Mouse (Mus musculus): Measurements from ENCODE around the gene Bcl2a1b. TPM values are rescaled to one million over a fixed set of nuclear protein-coding genes. Genes with fewer than 3 reads are reported as not detected.
A peak's percentile ranks its signal among the peaks of the same experiment; 100 is the strongest.
"Not testable (repeated sequence)": the region's sequence is repeated elsewhere in the genome, so short reads cannot be mapped to it uniquely, and the experiment has no call there.

The Bcl2a1b gene
- 1.1 and 1.5 TPM in 2 replicates for polyA plus RNA-seq (2015; fragmentation: Nextera tagmentation; extraction: Ambion mirVana)

DNA sequence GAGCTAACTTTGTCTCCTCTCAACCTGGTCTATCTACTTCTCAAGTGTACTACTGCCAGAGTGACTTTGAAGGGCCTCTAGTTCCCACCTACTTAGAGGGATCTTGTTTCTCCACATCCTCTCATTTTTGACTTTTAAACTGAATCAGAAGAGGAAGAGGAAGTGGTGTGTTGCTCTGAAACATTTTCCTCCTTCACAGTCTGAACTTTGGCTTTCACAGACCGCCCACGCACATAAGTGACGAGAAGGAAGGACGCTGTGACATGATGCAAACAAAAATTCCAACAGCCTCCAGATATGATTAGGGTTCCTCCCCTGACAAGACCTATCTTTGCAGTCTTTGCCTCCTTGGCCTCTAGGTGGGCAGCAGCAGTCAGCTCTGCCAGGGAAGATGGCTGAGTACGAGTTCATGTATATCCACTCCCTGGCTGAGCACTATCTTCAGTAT, at the start of gene Bcl2a1b, which contains the start of gene Gm29094:
Gene Bcl2a1b (plus strand): TSS at position 241 of the 448 bp plus-strand sequence.
Gene Gm29094 (plus strand): TSS at position 411 of the 448 bp plus-strand sequence.
- not testable (repeated sequence) for H3K9ac ChIP-seq; H3K4me3 ChIP-seq; H3K9me3 ChIP-seq; H3K4me2 ChIP-seq; H3K27ac ChIP-seq (replicated peaks); H3K4me1 ChIP-seq (replicated peaks); H3K36me3 ChIP-seq; ATAC-seq (ENCODE audit: low read depth); H3K27me3 ChIP-seq
- WGBS: 95% methylated on average over 5 of the region's 5 CpGs

GRCm38 (mm10) chr9:89172539-89172938, 26.5 kb upstream of the Bcl2a1b start:
- not testable (repeated sequence) for H3K36me3 ChIP-seq; H3K4me2 ChIP-seq; H3K4me1 ChIP-seq (replicated peaks); H3K4me3 ChIP-seq; H3K27ac ChIP-seq (replicated peaks); H3K9me3 ChIP-seq; H3K27me3 ChIP-seq; ATAC-seq (ENCODE audit: low read depth); H3K9ac ChIP-seq

GRCm38 (mm10) chr9:89178833-89179232, 20.2 kb upstream of the Bcl2a1b start:
- not testable (repeated sequence) for H3K4me1 ChIP-seq (replicated peaks); H3K4me2 ChIP-seq; H3K9ac ChIP-seq; H3K9me3 ChIP-seq; H3K36me3 ChIP-seq; H3K27ac ChIP-seq (replicated peaks); ATAC-seq (ENCODE audit: low read depth); H3K4me3 ChIP-seq; H3K27me3 ChIP-seq
- 45% methylated on average over 2 of the region's 3 CpGs for WGBS

- H3K4me1 ChIP-seq (replicated peaks); H3K27me3 ChIP-seq; H3K36me3 ChIP-seq; H3K9me3 ChIP-seq; H3K9ac ChIP-seq; ATAC-seq (ENCODE audit: low read depth); H3K4me2 ChIP-seq; H3K27ac ChIP-seq (replicated peaks); H3K4me3 ChIP-seq: not testable (repeated sequence)
- whole genome bisulfite sequencing: 71% methylated on average over 4 of the region's 4 CpGs
Observed at GRCm38 (mm10) chr9:89179469-89179868, 19.5 kb upstream of the Bcl2a1b start.

DNA sequence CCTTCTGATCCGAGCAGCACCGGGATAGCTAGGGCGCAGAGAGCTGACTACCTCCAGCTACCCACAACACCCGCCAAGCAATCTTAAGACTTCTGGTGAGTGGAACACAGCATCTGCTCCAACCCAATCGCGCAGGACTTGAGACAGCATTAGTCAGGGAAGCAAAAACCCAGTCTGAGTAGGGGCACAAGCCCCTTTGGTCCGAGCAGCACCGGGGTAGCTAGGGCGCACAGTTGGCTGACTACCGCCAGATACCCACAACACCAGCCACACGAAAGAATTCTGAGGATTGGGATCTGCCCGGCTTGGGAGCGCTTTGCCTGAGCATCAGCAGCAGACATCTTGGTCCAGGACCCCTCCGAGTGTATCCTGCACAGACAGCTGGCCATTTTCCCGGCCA, 12.0 kb upstream of the Bcl2a1b start:
- 84% methylated on average over 15 of the region's 15 CpGs for WGBS
- ATAC-seq (ENCODE audit: low read depth): not testable (repeated sequence)

GRCm38 (mm10) chr9:89195483-89195882, 3.5 kb upstream of the Bcl2a1b start:
- H3K9me3 ChIP-seq; H3K4me3 ChIP-seq; ATAC-seq (ENCODE audit: low read depth); H3K4me2 ChIP-seq; H3K27me3 ChIP-seq; H3K36me3 ChIP-seq; H3K4me1 ChIP-seq (replicated peaks); H3K9ac ChIP-seq; H3K27ac ChIP-seq (replicated peaks): not testable (repeated sequence)

More for the DNA sequence above, 12.0 kb upstream of the Bcl2a1b start:
- not testable (repeated sequence) for H3K4me1 ChIP-seq (replicated peaks); H3K9ac ChIP-seq; H3K36me3 ChIP-seq; H3K27me3 ChIP-seq; H3K4me2 ChIP-seq; H3K4me3 ChIP-seq; H3K27ac ChIP-seq (replicated peaks); H3K9me3 ChIP-seq

GRCm38 (mm10) chr9:89197509-89197908, 1.5 kb upstream of the Bcl2a1b start:
- H3K36me3 ChIP-seq; H3K4me3 ChIP-seq; H3K27me3 ChIP-seq; H3K27ac ChIP-seq (replicated peaks); H3K4me1 ChIP-seq (replicated peaks); H3K9ac ChIP-seq; H3K9me3 ChIP-seq; ATAC-seq (ENCODE audit: low read depth); H3K4me2 ChIP-seq: not testable (repeated sequence)
- 77% methylated on average over 1 of the region's 1 CpGs for WGBS

- not testable (repeated sequence) for H3K4me3 ChIP-seq; H3K9me3 ChIP-seq; H3K27ac ChIP-seq (replicated peaks); H3K27me3 ChIP-seq; ATAC-seq (ENCODE audit: low read depth); H3K4me2 ChIP-seq; H3K9ac ChIP-seq; H3K36me3 ChIP-seq; H3K4me1 ChIP-seq (replicated peaks)
- 94% methylated on average over 3 of the region's 3 CpGs for whole genome bisulfite sequencing
Observed at GRCm38 (mm10) chr9:89198349-89198748, 660 bp upstream of the Bcl2a1b start.

GRCm38 (mm10) chr9:89202256-89202655, 3.2 kb downstream of the Bcl2a1b start:
- not testable (repeated sequence) for H3K4me1 ChIP-seq (replicated peaks); H3K27ac ChIP-seq (replicated peaks); H3K27me3 ChIP-seq; H3K4me3 ChIP-seq; H3K9me3 ChIP-seq; H3K36me3 ChIP-seq; H3K4me2 ChIP-seq; H3K9ac ChIP-seq; ATAC-seq (ENCODE audit: low read depth)

GRCm38 (mm10) chr9:89208939-89209338, 9.9 kb downstream of the Bcl2a1b start:
- WGBS: 88% methylated on average over 1 of the region's 1 CpGs
- H3K4me1 ChIP-seq (replicated peaks); H3K27me3 ChIP-seq; H3K9me3 ChIP-seq; ATAC-seq (ENCODE audit: low read depth); H3K9ac ChIP-seq; H3K27ac ChIP-seq (replicated peaks); H3K4me3 ChIP-seq; H3K4me2 ChIP-seq; H3K36me3 ChIP-seq: not testable (repeated sequence)

- H3K36me3 ChIP-seq; H3K4me1 ChIP-seq (replicated peaks); H3K9me3 ChIP-seq; H3K27me3 ChIP-seq: not testable (repeated sequence)
- H3K4me2 ChIP-seq: peak within 1 kb of the TSS; percentile 53
- peak within 1 kb of the TSS; percentile 61; the same call in 1 of the 2 replicates for H3K9ac ChIP-seq
- peak within 1 kb of the TSS; percentile 84 for H3K27ac ChIP-seq (replicated peaks)
- peak within 1 kb of the TSS; percentile 32 for H3K4me3 ChIP-seq
- ATAC-seq (ENCODE audit: low read depth): peak; percentile 89
- 27% methylated on average over 10 of the region's 12 CpGs for WGBS
Observed at GRCm38 (mm10) chr9:89210353-89211064, 11.5 kb downstream of the Bcl2a1b start, which contains the start of gene Mthfs. TSS of gene Mthfs (plus strand) at chr9:89210676.

GRCm38 (mm10) chr9:89211065-89211858, 12.3 kb downstream of the Bcl2a1b start:
- peak overlapping the region; percentile 51 for H3K4me2 ChIP-seq
- H3K27ac ChIP-seq (replicated peaks): peak overlapping the region; percentile 72
- H3K9ac ChIP-seq: peak overlapping the region; percentile 26; the same call in 1 of the 2 replicates
- not testable (repeated sequence) for H3K4me1 ChIP-seq (replicated peaks); H3K27me3 ChIP-seq; H3K36me3 ChIP-seq; H3K9me3 ChIP-seq
- peak overlapping the region; percentile 32 for H3K4me3 ChIP-seq
- ATAC-seq (ENCODE audit: low read depth): peak; percentile 97
- WGBS: 6% methylated on average over 12 of the region's 44 CpGs
